Mouse (Mus musculus) heart, postnatal 0 days (tissue): ENCODE measurements at regions not wholly inside any gene's neighbourhood (a gene's known extent, or its start where the extent isn't known, plus 50 kb on each side); places are given as distances from the start of the nearest gene placed in this dataset.

ENCODE experiments used
- CTCF ChIP-seq: IDR thresholded peaks from 2 replicates; pipeline ENCODE4 v1.5.1; 2016; ENCODE audit warnings: antibody characterized with exemption, control low read depth, low read depth
- EP300 ChIP-seq: IDR thresholded peaks from 2 replicates; pipeline ENCODE4 v1.6.1; 2016; ENCODE audit warnings: antibody characterized with exemption, low read depth

- TF ChIP-seq CTCF (no peak), EP300 (no peak)
Measured at GRCm38 (mm10) chr14:104935956-104936355, 241.2 kb downstream of the Rbm26 start.
